Mouse (Mus musculus) hindbrain, embryonic 11.5 days (tissue): ENCODE results near the gene Fam57b. TPM values are rescaled to one million over a fixed set of nuclear protein-coding genes. Genes with fewer than 3 reads are reported as not detected.

Experiments
- ATAC-seq: fragments of 200-750 bp; cut with Nextera tagmentation; 2 replicates; pipeline ENCODE4 v1.8.0; 2017; ENCODE audit warnings: mild to moderate bottlenecking, moderate TSS enrichment, moderate library complexity; ENCODE audit not compliant: low FRiP score
- DNase-seq: peaks from one replicate; pipeline ENCODE4 v3.0.0-alpha.2; 2015; ENCODE audit warnings: low spot score
- H3K27ac ChIP-seq: fragments of 300-500 bp; sonication (generic); 2 replicates; pipeline ENCODE4 v1.5.1; 2014; ENCODE audit warnings: mild to moderate bottlenecking, low read depth, low read length
- H3K27me3 ChIP-seq: fragments of 300-500 bp; sonication (generic); 2 replicates; pipeline ENCODE4 v1.6.1; 2014; ENCODE audit warnings: mild to moderate bottlenecking, low read length, moderate library complexity, mixed read lengths; ENCODE audit not compliant: control insufficient read depth, insufficient read depth
- H3K36me3 ChIP-seq: fragments of 300-500 bp; sonication (generic); 2 replicates; pipeline ENCODE4 v1.6.1; 2014; ENCODE audit warnings: mild to moderate bottlenecking, low read length, moderate library complexity, mixed read lengths; ENCODE audit not compliant: control insufficient read depth, insufficient read depth
- H3K4me1 ChIP-seq: fragments of 300-500 bp; sonication (generic); replicated peaks from 2 replicates; pipeline ENCODE4 v1.6.1; 2014; ENCODE audit warnings: low read length, mixed read lengths; ENCODE audit not compliant: control insufficient read depth, insufficient read depth
- H3K4me2 ChIP-seq: fragments of 300-500 bp; sonication (generic); replicated peaks from 2 replicates; pipeline ENCODE4 v1.6.1; 2014; ENCODE audit warnings: mild to moderate bottlenecking, low read depth, low read length
- H3K4me3 ChIP-seq: fragments of 300-500 bp; sonication (generic); 2 replicates; pipeline ENCODE4 v1.5.1; 2014; ENCODE audit warnings: low read depth, low read length
- H3K9ac ChIP-seq: fragments of 300-500 bp; sonication (generic); 2 replicates; pipeline ENCODE4 v1.6.1; 2014; ENCODE audit warnings: low read depth, low read length
- H3K9me3 ChIP-seq: fragments of 300-500 bp; sonication (generic); 2 replicates; pipeline ENCODE4 v1.6.1; 2016; ENCODE audit warnings: low read length; ENCODE audit not compliant: control insufficient read depth
- WGBS: fragments of 180-500 bp; shearing (Covaris S2); extraction: QIAGEN DNeasy Blood & Tissue Kit; methylation state at CpG from one replicate; pipeline ENCODE4 v1.1.7; 2014; 5-methylcytosine and 5-hydroxymethylcytosine counted together
- polyA plus RNA-seq: library from polyadenylated mRNA; unstranded; fragments of >200 nt; fragmentation: Nextera tagmentation; extraction: Ambion mirVana; gene quantifications from 2 replicates; pipeline ENCODE4 v1.2.1, GENCODE M21; 2014

The Fam57b gene
- polyA plus RNA-seq, 1 experiment from 2014 or later, result 16.3 TPM

DNA sequence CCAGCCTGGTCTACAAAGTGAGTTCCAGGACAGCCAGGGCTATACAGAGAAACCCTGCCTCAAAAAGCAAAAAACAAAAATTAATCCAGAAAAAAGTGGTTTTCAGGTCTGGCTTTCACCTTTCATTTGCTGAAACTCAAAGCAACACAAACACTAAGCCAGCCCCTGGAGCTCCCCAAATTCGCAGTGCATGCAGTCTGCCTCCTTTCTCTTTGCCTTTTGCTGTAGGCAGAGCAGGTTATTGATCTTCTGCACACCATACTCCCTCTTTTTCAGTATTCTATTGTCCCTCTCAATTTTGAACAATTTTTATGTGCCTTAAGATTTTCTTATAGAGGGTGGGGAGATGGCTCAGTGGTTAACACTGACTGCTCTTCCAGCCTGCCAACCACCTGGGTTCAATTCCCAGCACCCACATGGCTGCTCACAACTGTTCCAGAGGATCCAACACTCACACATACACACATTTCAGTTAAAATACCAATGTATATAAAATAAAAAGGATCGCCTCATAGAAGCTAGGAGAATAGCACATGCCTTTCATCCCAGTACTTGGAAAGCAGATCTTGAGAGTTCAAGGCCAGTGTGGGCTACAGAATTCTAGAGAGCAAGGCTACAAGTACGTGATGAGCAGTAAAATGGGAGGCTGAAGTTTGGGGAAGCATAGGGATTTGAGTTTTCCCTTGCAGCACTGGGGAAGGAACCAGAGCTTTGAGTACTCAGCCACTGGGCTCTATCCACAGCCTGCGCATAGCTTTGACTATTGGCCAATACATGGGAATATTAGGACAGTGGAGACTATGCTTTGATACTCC lies 3.8 kb upstream of the Fam57b start:
- H3K36me3 ChIP-seq, result peaks cover 7% of the 10 kb centered on the region; the same call in 1 of the 2 replicates
- ATAC-seq (no peak), DNase-seq (no peak)
- H3K27me3 ChIP-seq, result no peaks in the 10 kb centered on the region
- H3K4me3 ChIP-seq, result no peak overlapping the region
- no peak overlapping the region; the same call in 1 of the 2 replicates for H3K27ac ChIP-seq
- WGBS, result 69% methylated on average over 4 of the region's 4 CpGs
- no peak overlapping the region for H3K9ac ChIP-seq
- no peak overlapping the region for H3K4me2 ChIP-seq
- H3K9me3 ChIP-seq, result no peaks in the 10 kb centered on the region
- peaks cover 7% of the 10 kb centered on the region for H3K4me1 ChIP-seq

GRCm38 (mm10) chr7:126794271-126794605 lies 3.2 kb upstream of the Fam57b start:
- H3K4me1 ChIP-seq, result peaks cover 7% of the 10 kb centered on the region
- ATAC-seq, result no peak
- 81% methylated on average over 4 of the region's 4 CpGs for WGBS
- no peak overlapping the region for H3K4me3 ChIP-seq
- no peak overlapping the region for H3K27ac ChIP-seq
- H3K36me3 ChIP-seq, result peaks cover 7% of the 10 kb centered on the region; the same call in 1 of the 2 replicates
- H3K9ac ChIP-seq, result no peak overlapping the region
- no peak overlapping the region for H3K4me2 ChIP-seq
- no peaks in the 10 kb centered on the region for H3K27me3 ChIP-seq
- DNase-seq, result no peak
- H3K9me3 ChIP-seq, result no peaks in the 10 kb centered on the region

DNA sequence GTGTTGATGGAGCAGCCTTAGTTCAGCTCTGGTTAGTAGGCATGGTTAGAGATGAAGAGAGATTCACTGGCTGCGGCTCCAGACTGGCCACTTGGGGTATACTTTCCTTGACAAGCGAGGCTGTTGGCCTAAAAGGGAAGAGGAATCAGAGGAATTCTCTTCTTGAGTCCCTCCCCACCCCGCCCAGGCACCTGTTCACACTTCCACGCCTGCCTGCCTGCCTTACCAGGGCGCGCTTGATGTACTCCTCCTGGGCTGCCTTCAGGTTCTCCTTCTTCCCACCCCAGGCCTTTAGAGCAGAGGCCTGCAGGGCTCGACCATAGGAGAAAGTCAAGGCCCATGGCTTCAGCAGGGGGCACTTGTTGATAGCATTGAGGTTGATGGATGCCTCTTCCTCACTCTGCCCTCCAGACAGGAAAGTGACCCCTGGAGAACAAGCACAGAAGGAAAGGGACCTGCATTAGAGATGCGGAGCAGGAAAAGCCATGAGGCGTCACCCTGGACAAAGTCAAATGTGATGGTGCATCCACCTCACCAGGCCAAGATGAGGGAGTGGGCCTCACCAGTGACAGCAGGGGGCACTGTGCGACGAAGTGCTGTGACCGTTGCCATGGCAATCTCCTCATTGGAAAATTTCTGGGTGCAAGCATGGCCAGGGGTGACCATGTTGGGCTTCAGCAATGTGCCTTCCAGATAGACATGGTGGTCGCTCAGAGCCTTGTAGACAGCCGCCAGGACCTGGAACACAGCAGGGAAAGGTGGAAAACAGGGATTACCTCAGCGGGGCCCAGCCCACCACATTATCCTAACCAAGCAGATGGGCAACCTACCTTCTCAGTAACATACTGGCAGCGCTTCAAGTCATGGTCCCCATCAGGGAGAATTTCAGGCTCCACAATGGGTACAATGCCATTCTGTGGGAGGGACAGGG lies 1.8 kb upstream of the Fam57b start:
- Histone ChIP-seq H3K4me2 (no peak overlapping the region), H3K9me3 (no peaks in the 10 kb centered on the region), H3K9ac (no peak overlapping the region), H3K4me3 (no peak overlapping the region), H3K27me3 (no peaks in the 10 kb centered on the region), H3K36me3 (0 out of 2 replicates have a peak, but pooled peaks cover 3% of the 10 kb centered on the region), H3K27ac (no peak overlapping the region), H3K4me1 (peaks cover 7% of the 10 kb centered on the region)
- ATAC-seq, result no peak
- DNase-seq, result no peak
- 78% methylated on average over 16 of the region's 16 CpGs for WGBS

DNA sequence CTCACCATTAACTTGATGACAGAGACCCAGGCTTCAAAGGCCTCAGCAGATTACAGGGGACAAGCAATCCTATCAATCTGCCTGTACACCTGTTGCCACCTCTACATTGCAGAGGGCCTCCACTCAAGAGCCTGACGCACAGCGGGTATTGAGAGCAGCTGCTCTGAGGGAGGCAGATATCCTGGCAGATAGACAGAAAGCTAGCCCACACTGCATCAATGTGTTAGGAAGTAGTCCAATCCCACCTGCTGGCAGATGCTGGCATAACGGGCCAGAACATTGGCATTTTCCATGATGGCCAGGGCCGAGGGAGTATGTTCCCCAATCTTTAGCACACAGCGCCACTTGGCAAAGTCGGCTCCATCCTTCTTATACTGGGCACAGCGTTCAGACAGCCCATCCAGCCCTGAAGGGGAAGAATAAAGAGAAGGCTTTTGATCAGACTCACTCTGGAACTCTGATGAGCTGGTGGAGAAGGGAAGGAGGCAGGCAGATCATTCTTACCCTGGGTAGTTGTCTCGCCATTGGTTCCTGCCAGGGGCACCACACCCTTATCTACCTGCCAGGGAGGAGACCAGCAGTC lies 1.0 kb upstream of the Fam57b start:
- Histone ChIP-seq H3K27ac (no peak overlapping the region), H3K27me3 (no peaks in the 10 kb centered on the region), H3K4me3 (no peak overlapping the region), H3K36me3 (0 out of 2 replicates have a peak, but pooled peaks cover 3% of the 10 kb centered on the region), H3K9ac (no peak overlapping the region), H3K4me1 (peaks cover 2% of the 10 kb centered on the region), H3K9me3 (no peaks in the 10 kb centered on the region), H3K4me2 (no peak overlapping the region)
- no peak for ATAC-seq
- WGBS, result 80% methylated on average over 8 of the region's 8 CpGs
- DNase-seq, result no peak

GRCm38 (mm10) chr7:126798127-126799049 lies 920 bp downstream of the Fam57b start:
- 1% methylated on average over 40 of the region's 40 CpGs for WGBS
- no peak for DNase-seq
- peak overlapping the region; percentile 88 for H3K27ac ChIP-seq
- 0 out of 2 replicates have a peak, but pooled peaks cover 3% of the 10 kb centered on the region for H3K36me3 ChIP-seq
- H3K4me1 ChIP-seq, result peaks cover 2% of the 10 kb centered on the region
- no peaks in the 10 kb centered on the region for H3K27me3 ChIP-seq
- peak overlapping the region; percentile 88 for H3K9ac ChIP-seq
- no peaks in the 10 kb centered on the region for H3K9me3 ChIP-seq
- H3K4me2 ChIP-seq, result peak overlapping the region; percentile 89
- ATAC-seq, result no peak
- H3K4me3 ChIP-seq, result peak overlapping the region; percentile 75

DNA sequence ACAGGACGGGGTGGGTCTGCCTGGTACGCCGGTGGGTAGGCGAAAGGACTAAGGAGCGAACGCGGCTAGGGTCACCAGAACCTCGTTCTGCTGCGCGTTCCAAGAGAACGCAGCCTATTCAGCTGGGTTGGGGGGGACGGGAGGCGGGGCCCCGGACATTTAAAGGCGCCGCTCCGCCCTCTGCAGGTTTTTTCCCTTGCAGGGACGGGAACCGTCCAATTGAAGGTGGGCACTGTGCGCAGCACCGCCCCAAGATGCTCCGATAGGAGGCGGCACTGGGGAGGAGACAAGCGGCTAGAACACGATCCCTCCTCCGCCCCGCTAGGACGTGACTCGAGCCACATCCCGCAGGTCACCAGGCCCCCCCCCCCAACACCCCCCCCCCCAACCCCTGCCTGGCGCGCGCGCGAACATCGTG lies 1.6 kb downstream of the Fam57b start:
- peak overlapping the region; percentile 75 for H3K4me3 ChIP-seq
- WGBS, result 0% methylated on average over 27 of the region's 36 CpGs
- H3K9ac ChIP-seq, result peak overlapping the region; percentile 88
- DNase-seq (peak; percentile 94), ATAC-seq (peak; percentile 96)
- no peaks in the 10 kb centered on the region for H3K9me3 ChIP-seq
- 0 out of 2 replicates have a peak, but pooled peaks cover 3% of the 10 kb centered on the region for H3K36me3 ChIP-seq
- H3K4me2 ChIP-seq, result peak overlapping the region; percentile 89
- H3K4me1 ChIP-seq, result peaks cover 2% of the 10 kb centered on the region
- H3K27ac ChIP-seq, result peak overlapping the region; percentile 89
- no peaks in the 10 kb centered on the region for H3K27me3 ChIP-seq

- DNase-seq (peak; percentile 87), ATAC-seq (peak; percentile 93)
- Histone ChIP-seq H3K9me3 (no peaks in the 10 kb centered on the region), H3K4me2 (peak overlapping the region; percentile 89), H3K27ac (peak overlapping the region; percentile 89), H3K27me3 (no peaks in the 10 kb centered on the region), H3K9ac (peak overlapping the region; percentile 64), H3K4me3 (peak overlapping the region; percentile 75), H3K4me1 (peaks cover 2% of the 10 kb centered on the region), H3K36me3 (0 out of 2 replicates have a peak, but pooled peaks cover 3% of the 10 kb centered on the region)
- 2% methylated on average over 38 of the region's 38 CpGs for WGBS
These were observed 2.2 kb downstream of the Fam57b start for GRCm38 (mm10) chr7:126799468-126800268.
